Mouse (Mus musculus): ENCODE results near the gene Cox7a2l. TPM values are rescaled to one million over a fixed set of nuclear protein-coding genes. Genes with fewer than 3 reads are reported as not detected.
A peak's percentile ranks its signal among the peaks of the same experiment; 100 is the strongest.

Gene Cox7a2l
- 354 and 380 TPM in 2 replicates for polyA plus RNA-seq (2012; ENCODE audit: insufficient read depth, insufficient read length, missing spikeins)

- H3K27ac ChIP-seq (replicated peaks; ENCODE audit: low read depth, low read length) = no peak within 1 kb of the TSS
- H3K4me3 ChIP-seq (ENCODE audit: insufficient read depth, low read depth, low read length) = no peak within 1 kb of the TSS
- H3K4me1 ChIP-seq (ENCODE audit: control insufficient read depth, insufficient read depth, insufficient read length, low read length) = peaks cover 7% of the 10 kb centered on the region
Measured at GRCm38 (mm10) chr17:83517280-83518015, at the start of gene Cox7a2l. TSS of gene Cox7a2l (minus strand) at chr17:83517330.

GRCm38 (mm10) chr17:83565506-83565905 is 48.4 kb upstream of the Cox7a2l start:
- H3K4me3 ChIP-seq (ENCODE audit: insufficient read depth, low read depth, low read length) = no peak overlapping the region
- peaks cover 6% of the 10 kb centered on the region; the same call in 1 of the 2 replicates for H3K4me1 ChIP-seq (ENCODE audit: control insufficient read depth, insufficient read depth, insufficient read length, low read length)
- H3K27ac ChIP-seq (replicated peaks; ENCODE audit: low read depth, low read length) = no peak overlapping the region

GRCm38 (mm10) chr17:83564119-83564820 is 47.1 kb upstream of the Cox7a2l start:
- Histone ChIP-seq H3K4me3 (ENCODE audit: insufficient read depth, low read depth, low read length) (no peak overlapping the region), H3K27ac (replicated peaks; ENCODE audit: low read depth, low read length) (no peak overlapping the region), H3K4me1 (ENCODE audit: control insufficient read depth, insufficient read depth, insufficient read length, low read length) (peaks cover 6% of the 10 kb centered on the region; the same call in 1 of the 2 replicates)

- peaks cover 6% of the 10 kb centered on the region; the same call in 1 of the 2 replicates for H3K4me1 ChIP-seq (ENCODE audit: control insufficient read depth, insufficient read depth, insufficient read length, low read length)
- H3K4me3 ChIP-seq (ENCODE audit: insufficient read depth, low read depth, low read length) = peak overlapping the region; percentile 27
- no peak overlapping the region for H3K27ac ChIP-seq (replicated peaks; ENCODE audit: low read depth, low read length)
Measured at GRCm38 (mm10) chr17:83563703-83564111, 46.6 kb upstream of the Cox7a2l start.

GRCm38 (mm10) chr17:83562153-83563010 is 45.3 kb upstream of the Cox7a2l start:
- no peak overlapping the region for H3K27ac ChIP-seq (replicated peaks; ENCODE audit: low read depth, low read length)
- peaks cover 6% of the 10 kb centered on the region; the same call in 1 of the 2 replicates for H3K4me1 ChIP-seq (ENCODE audit: control insufficient read depth, insufficient read depth, insufficient read length, low read length)
- H3K4me3 ChIP-seq (ENCODE audit: insufficient read depth, low read depth, low read length) = no peak overlapping the region

GRCm38 (mm10) chr17:83559081-83559480 is 42.0 kb upstream of the Cox7a2l start:
- Histone ChIP-seq H3K27ac (replicated peaks; ENCODE audit: low read depth, low read length) (no peak overlapping the region), H3K4me1 (ENCODE audit: control insufficient read depth, insufficient read depth, insufficient read length, low read length) (peaks cover 2% of the 10 kb centered on the region; the same call in 1 of the 2 replicates), H3K4me3 (ENCODE audit: insufficient read depth, low read depth, low read length) (no peak overlapping the region)

GRCm38 (mm10) chr17:83555836-83556235 is 38.7 kb upstream of the Cox7a2l start:
- no peak overlapping the region for H3K27ac ChIP-seq (replicated peaks; ENCODE audit: low read depth, low read length)
- no peaks in the 10 kb centered on the region for H3K4me1 ChIP-seq (ENCODE audit: control insufficient read depth, insufficient read depth, insufficient read length, low read length)
- H3K4me3 ChIP-seq (ENCODE audit: insufficient read depth, low read depth, low read length) = no peak overlapping the region

- Histone ChIP-seq H3K27ac (replicated peaks; ENCODE audit: low read depth, low read length) (no peak overlapping the region), H3K4me3 (ENCODE audit: insufficient read depth, low read depth, low read length) (no peak overlapping the region), H3K4me1 (ENCODE audit: control insufficient read depth, insufficient read depth, insufficient read length, low read length) (no peaks in the 10 kb centered on the region)
Measured at GRCm38 (mm10) chr17:83554997-83555396, 37.9 kb upstream of the Cox7a2l start.

GRCm38 (mm10) chr17:83548501-83549233 is 31.5 kb upstream of the Cox7a2l start:
- H3K27ac ChIP-seq (replicated peaks; ENCODE audit: low read depth, low read length) = no peak overlapping the region
- H3K4me3 ChIP-seq (ENCODE audit: insufficient read depth, low read depth, low read length) = no peak overlapping the region
- no peaks in the 10 kb centered on the region for H3K4me1 ChIP-seq (ENCODE audit: control insufficient read depth, insufficient read depth, insufficient read length, low read length)

GRCm38 (mm10) chr17:83547145-83547544 is 30.0 kb upstream of the Cox7a2l start:
- Histone ChIP-seq H3K4me3 (ENCODE audit: insufficient read depth, low read depth, low read length) (no peak overlapping the region), H3K4me1 (ENCODE audit: control insufficient read depth, insufficient read depth, insufficient read length, low read length) (no peaks in the 10 kb centered on the region), H3K27ac (replicated peaks; ENCODE audit: low read depth, low read length) (no peak overlapping the region)

- H3K27ac ChIP-seq (replicated peaks; ENCODE audit: low read depth, low read length) = no peak overlapping the region
- H3K4me3 ChIP-seq (ENCODE audit: insufficient read depth, low read depth, low read length) = peak overlapping the region; percentile 60
- no peaks in the 10 kb centered on the region for H3K4me1 ChIP-seq (ENCODE audit: control insufficient read depth, insufficient read depth, insufficient read length, low read length)
Measured at GRCm38 (mm10) chr17:83545756-83546742, 28.9 kb upstream of the Cox7a2l start.

- Histone ChIP-seq H3K27ac (replicated peaks; ENCODE audit: low read depth, low read length) (no peak overlapping the region), H3K4me3 (ENCODE audit: insufficient read depth, low read depth, low read length) (no peak overlapping the region), H3K4me1 (ENCODE audit: control insufficient read depth, insufficient read depth, insufficient read length, low read length) (no peaks in the 10 kb centered on the region)
Measured at GRCm38 (mm10) chr17:83545259-83545658, 28.1 kb upstream of the Cox7a2l start.

GRCm38 (mm10) chr17:83542424-83542823 is 25.3 kb upstream of the Cox7a2l start:
- Histone ChIP-seq H3K4me3 (ENCODE audit: insufficient read depth, low read depth, low read length) (no peak overlapping the region), H3K27ac (replicated peaks; ENCODE audit: low read depth, low read length) (no peak overlapping the region), H3K4me1 (ENCODE audit: control insufficient read depth, insufficient read depth, insufficient read length, low read length) (no peaks in the 10 kb centered on the region)

All from brown adipose tissue, adult 24 weeks (tissue).